ENCODE assay signal across 8 mouse cellular contexts in genomic region chr3:50905993-50906831, GRCm38 (mm10).
DNase-seq lines count a peak whose midpoint lies in the region; ATAC-seq and TF ChIP-seq lines count a peak whose summit lies in the region.

No protein-coding gene starts in this region.

- H3K79me2 ChIP-seq in CH12.LX (replicated peaks; ENCODE audit: control insufficient read depth, extremely low read depth, insufficient read depth, poor library complexity, severe bottlenecking): no peaks in the 10 kb centered on the region

- H3K27me3 ChIP-seq in CH12.LX (replicated peaks): no peaks in the 10 kb centered on the region
- H3K27me3 ChIP-seq in forebrain, embryonic 14.5 days (replicated peaks; ENCODE audit: control insufficient read depth, insufficient read depth, low read length): no peaks in the 10 kb centered on the region
- peaks cover 45% of the 10 kb centered on the region for H3K27me3 ChIP-seq in liver, embryonic 15.5 days
- H3K27me3 ChIP-seq in neural tube, embryonic 11.5 days (ENCODE audit: control insufficient read depth, insufficient read depth, low read length): no peaks in the 10 kb centered on the region
- no peaks in the 10 kb centered on the region for H3K27me3 ChIP-seq in stomach, embryonic 16.5 days (ENCODE audit: control insufficient read depth, insufficient read depth, low read length)

- intact Hi-C loops in heart, postnatal 10 days (cut with DNase I): loop anchor here (1.0 to 5.0 kb wide), 6 partner anchors 215 to 1814 kb away; no protein-coding TSS in a partner anchor

- H3K4me1 ChIP-seq in CH12.LX (ENCODE audit: control insufficient read depth in 1 of 2, insufficient read depth in 2 of 2): peaks cover 0 to 8% of the 10 kb centered on the region in 2 experiments; a peak in 2 of 4 replicates
- peaks cover 7% of the 10 kb centered on the region for H3K4me1 ChIP-seq in forebrain, embryonic 14.5 days (ENCODE audit: control insufficient read depth, insufficient read depth, low read length)
- no peaks in the 10 kb centered on the region for H3K4me1 ChIP-seq in liver, embryonic 15.5 days (replicated peaks)
- 0 out of 2 replicates have a peak, but pooled peaks cover 3% of the 10 kb centered on the region for H3K4me1 ChIP-seq in neural tube, embryonic 11.5 days (ENCODE audit: control insufficient read depth, insufficient read depth, low read length)
- peaks cover 5% of the 10 kb centered on the region for H3K4me1 ChIP-seq in stomach, embryonic 16.5 days (ENCODE audit: control insufficient read depth, insufficient read depth, low read length)

- peak; percentile 63 to 68 for TF ChIP-seq CTCF in CH12.LX (conservative IDR thresholded peaks at IDR 0.05 in 1 of 2, IDR thresholded peaks at IDR 0.05 in 1 of 2; ENCODE audit: low read depth in 2 of 2, low read length in 2 of 2)

- TF ChIP-seq EP300 in CH12.LX (IDR thresholded peaks at IDR 0.05; ENCODE audit: low read length): no peak

- no peak overlapping the region for H3K9ac ChIP-seq in CH12.LX (ENCODE audit: insufficient read depth, low read depth)
- peak overlapping the region; percentile 42 for H3K9ac ChIP-seq in forebrain, embryonic 14.5 days (ENCODE audit: low read length)
- H3K9ac ChIP-seq in liver, embryonic 15.5 days: no peak overlapping the region; the same call in 1 of the 2 replicates
- H3K9ac ChIP-seq in neural tube, embryonic 11.5 days (ENCODE audit: low read length): peak overlapping the region; percentile 16
- peak overlapping the region; percentile 68 for H3K9ac ChIP-seq in stomach, embryonic 16.5 days (ENCODE audit: low read length)

- peak overlapping the region; percentile 35; the same call in 1 of the 2 replicates for H3K4me2 ChIP-seq in CH12.LX (ENCODE audit: insufficient read depth, low read depth, poor library complexity, severe bottlenecking)
- peak overlapping the region; percentile 45 for H3K4me2 ChIP-seq in forebrain, embryonic 14.5 days (ENCODE audit: low read length)
- H3K4me2 ChIP-seq in liver, embryonic 15.5 days: peak overlapping the region; percentile 57
- H3K4me2 ChIP-seq in neural tube, embryonic 11.5 days (ENCODE audit: low read depth): peak overlapping the region; percentile 28
- H3K4me2 ChIP-seq in stomach, embryonic 16.5 days (ENCODE audit: low read depth, low read length): peak overlapping the region; percentile 66

- H3K4me3 ChIP-seq in CH12.LX (replicated peaks in 1 of 3; ENCODE audit: low read depth in 2 of 3, low read length in 2 of 3, poor library complexity in 1 of 3): peak overlapping the region in 2 of 3 experiments; percentile 14 to 55
- peak overlapping the region; percentile 17 for H3K4me3 ChIP-seq in forebrain, embryonic 14.5 days (ENCODE audit: low read depth, low read length)
- peak overlapping the region; percentile 24 for H3K4me3 ChIP-seq in liver, embryonic 15.5 days (replicated peaks)
- peak overlapping the region; percentile 4 for H3K4me3 ChIP-seq in neural tube, embryonic 11.5 days (ENCODE audit: low read depth, low read length)
- peak overlapping the region; percentile 47 for H3K4me3 ChIP-seq in stomach, embryonic 16.5 days (replicated peaks; ENCODE audit: low read length)

- dilution Hi-C loops in CH12.LX (cut with MboI; ENCODE audit: extremely low pct_ligation_motif_present, extremely low pct_unique_long_range_greater_than_20kb, low sequenced_read_pairs): no loop called here

- H3K36me3 ChIP-seq in CH12.LX (replicated peaks in 1 of 2; ENCODE audit: control insufficient read depth in 1 of 2, insufficient read depth in 1 of 2, low read length in 1 of 2): no peaks in the 10 kb centered on the region
- H3K36me3 ChIP-seq in forebrain, embryonic 14.5 days (ENCODE audit: control insufficient read depth, insufficient read depth, low read length): no peaks in the 10 kb centered on the region
- no peaks in the 10 kb centered on the region for H3K36me3 ChIP-seq in liver, embryonic 15.5 days (replicated peaks)
- no peaks in the 10 kb centered on the region for H3K36me3 ChIP-seq in neural tube, embryonic 11.5 days (ENCODE audit: control insufficient read depth, insufficient read depth, low read length)
- no peaks in the 10 kb centered on the region for H3K36me3 ChIP-seq in stomach, embryonic 16.5 days (ENCODE audit: control insufficient read depth, insufficient read depth, low read length)

- ATAC-seq in forebrain, embryonic 14.5 days: peak; percentile 81
- ATAC-seq in liver, embryonic 15.5 days (ENCODE audit: insufficient read depth): no peak
- peak; percentile 55 for ATAC-seq in neural tube, embryonic 11.5 days (ENCODE audit: insufficient read depth, low FRiP score, low TSS enrichment)
- peak; percentile 81; the same call in 1 of the 2 replicates for ATAC-seq in stomach, embryonic 16.5 days (ENCODE audit: insufficient read depth, low FRiP score)

- in situ Hi-C loops in CH12.LX (cut with MboI; ENCODE audit: low pct_ligation_motif_present, low pct_unique_long_range_greater_than_20kb, low sequenced_read_pairs): loop anchor here (10.0 kb wide), 1 partner anchor 601 kb away; no protein-coding TSS in a partner anchor

- TF ChIP-seq RAD21 in CH12.LX (IDR thresholded peaks at IDR 0.05; ENCODE audit: low read depth, low read length): peak; percentile 83

- WGBS in forebrain, embryonic 14.5 days: 11% methylated on average over 32 of the region's 32 CpGs
- WGBS in liver, embryonic 15.5 days (ENCODE audit: insufficient replicate concordance): 10% methylated on average over 32 of the region's 32 CpGs
- 15% methylated on average over 32 of the region's 32 CpGs for WGBS in neural tube, embryonic 11.5 days
- 12% methylated on average over 32 of the region's 32 CpGs for WGBS in stomach, embryonic 16.5 days

- no peaks in the 10 kb centered on the region for H3K9me3 ChIP-seq in CH12.LX (replicated peaks; ENCODE audit: low read length)
- no peaks in the 10 kb centered on the region for H3K9me3 ChIP-seq in forebrain, embryonic 14.5 days (replicated peaks; ENCODE audit: control insufficient read depth, low read length)
- H3K9me3 ChIP-seq in liver, embryonic 15.5 days (replicated peaks): no peaks in the 10 kb centered on the region
- no peaks in the 10 kb centered on the region for H3K9me3 ChIP-seq in neural tube, embryonic 11.5 days (ENCODE audit: control insufficient read depth, low read length)
- no peaks in the 10 kb centered on the region for H3K9me3 ChIP-seq in stomach, embryonic 16.5 days (replicated peaks; ENCODE audit: control insufficient read depth, low read length)

- peak; percentile 79 for DNase-seq in CH12.LX (ENCODE audit: extremely low read depth)
- peak; percentile 43 for DNase-seq in c-Kit-positive CD71-positive TER-119-negative erythroid progenitor cells, embryonic 14.5 days (ENCODE audit: low read depth)
- DNase-seq in forebrain, embryonic 14.5 days (ENCODE audit: low spot score): peak; percentile 94
- DNase-seq in heart, postnatal 10 days: peak; percentile 92 to 96
- DNase-seq in kidney, postnatal 4 days: peak; percentile 95 to 97
- DNase-seq in neural tube, embryonic 11.5 days (ENCODE audit: low spot score): peak; percentile 91

- H3K27ac ChIP-seq in CH12.LX (ENCODE audit: insufficient read depth, low read depth): no peak overlapping the region
- peak overlapping the region; percentile 58 for H3K27ac ChIP-seq in forebrain, embryonic 14.5 days (ENCODE audit: low read depth, low read length)
- H3K27ac ChIP-seq in liver, embryonic 15.5 days (replicated peaks): no peak overlapping the region
- H3K27ac ChIP-seq in neural tube, embryonic 11.5 days (ENCODE audit: low read depth, low read length): no peak overlapping the region
- peak overlapping the region; percentile 92 for H3K27ac ChIP-seq in stomach, embryonic 16.5 days (ENCODE audit: low read length)

- no peak for TF ChIP-seq POLR2A in CH12.LX (IDR thresholded peaks at IDR 0.05; ENCODE audit: low read depth, low read length)

TF ChIP-seq in CH12.LX, 34 proteins besides CTCF, POLR2A, EP300 and RAD21:
- TF ChIP-seq USF1 (IDR thresholded peaks at IDR 0.05; ENCODE audit: low read depth, low read length): no peak
- no peak for TF ChIP-seq CHD2 (IDR thresholded peaks at IDR 0.05; ENCODE audit: low read length)
- TF ChIP-seq SIN3A (IDR thresholded peaks at IDR 0.05; ENCODE audit: low read length): no peak
- TF ChIP-seq NELFE (IDR thresholded peaks at IDR 0.05; ENCODE audit: low read depth, low read length): no peak
- TF ChIP-seq BHLHE40 (IDR thresholded peaks at IDR 0.05; ENCODE audit: low read depth, low read length): no peak
- TF ChIP-seq MAX (IDR thresholded peaks at IDR 0.05; ENCODE audit: low read length): no peak
- no peak for TF ChIP-seq ELF1 (IDR thresholded peaks at IDR 0.05; ENCODE audit: low read depth, low read length)
- TF ChIP-seq SMC3 (IDR thresholded peaks at IDR 0.05; ENCODE audit: low read depth, low read length): peak; percentile 57
- TF ChIP-seq MEF2A (IDR thresholded peaks at IDR 0.05; ENCODE audit: borderline replicate concordance, low read depth, low read length): peak; percentile 44; the same call in 1 of the 2 replicates
- TF ChIP-seq NRF1 (IDR thresholded peaks at IDR 0.05; ENCODE audit: low read depth, low read length): no peak
- no peak for TF ChIP-seq KAT2A (IDR thresholded peaks at IDR 0.05; ENCODE audit: insufficient replicate concordance, low read length)

Comparison
In these comparisons a context has a peak if more than half of its experiments do, and no peak if none do; other contexts are left out.
1. DNase-seq: peak in every context shown above with its lines; median percentile 96 in kidney, postnatal 4 days; 94 in forebrain, embryonic 14.5 days; 94 in heart, postnatal 10 days; 91 in neural tube, embryonic 11.5 days; 79 in CH12.LX; 43 in c-Kit-positive CD71-positive TER-119-negative erythroid progenitor cells, embryonic 14.5 days.
2. H3K27ac ChIP-seq: peak in forebrain, embryonic 14.5 days (single experiment) and stomach, embryonic 16.5 days (single experiment); none in CH12.LX (single experiment), liver, embryonic 15.5 days (single experiment) and neural tube, embryonic 11.5 days (single experiment).
3. H3K9ac ChIP-seq: peak in forebrain, embryonic 14.5 days (single experiment), neural tube, embryonic 11.5 days (single experiment) and stomach, embryonic 16.5 days (single experiment); none in CH12.LX (single experiment) and liver, embryonic 15.5 days (single experiment).
4. Peak in every context shown above with its lines, with median percentiles within 50 percentile points of each other: H3K4me2 ChIP-seq and H3K4me3 ChIP-seq.